Mouse (Mus musculus) megakaryocyte-erythroid progenitor cell, adult 5-6 weeks (primary cell): ENCODE measurements around the gene Sned1. TPM values are rescaled to one million over a fixed set of nuclear protein-coding genes. Genes with fewer than 3 reads are reported as not detected.

Source experiments
- ATAC-seq: replicated peaks from 2 replicates; pipeline ENCODE4 v1.8.0; 2016; ENCODE audit warnings: mild to moderate bottlenecking, inconsistent platforms; ENCODE audit not compliant: severe bottlenecking, poor library complexity, low FRiP score, low TSS enrichment
- total RNA-seq, 2 experiments: library from RNA; stranded (forward) in 1 of 2; stranded (reverse) in 1 of 2; fragments of 200-1000, 215-1000 nt in 1 of 2; fragments of >200 nt in 1 of 2; fragmentation: Nextera tagmentation in 1 of 2; gene quantifications; 2 replicates each; pipeline ENCODE4 v1.2.3; 2014 to 2017

Gene Sned1
- total RNA-seq, 2 experiments from 2014 or later = not detected

- no peak for ATAC-seq
Measured at GRCm38 (mm10) chr1:93227303-93227975, 8.2 kb upstream of the Sned1 start.

DNA sequence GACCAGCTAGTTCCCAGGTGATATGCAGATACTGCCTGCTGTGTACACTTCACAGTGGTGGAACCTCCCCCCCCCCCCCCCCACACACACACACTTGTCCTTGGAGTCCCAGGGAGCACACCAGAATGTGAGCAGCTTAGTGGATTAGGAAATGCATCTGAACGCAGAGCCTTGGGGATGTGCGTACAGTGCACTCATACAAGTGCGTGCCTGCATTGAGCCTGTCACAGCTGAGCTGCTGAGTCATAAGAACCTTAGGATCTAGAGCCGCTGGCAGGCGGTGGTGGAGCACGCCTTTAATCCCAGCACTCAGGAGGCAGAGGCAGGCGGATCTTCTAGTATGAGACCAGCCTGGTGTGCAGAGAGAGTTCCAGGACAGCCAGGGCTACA lies 7.7 kb upstream of the Sned1 start:
- no peak for ATAC-seq

- no peak for ATAC-seq
Measured at GRCm38 (mm10) chr1:93229221-93229620, 6.4 kb upstream of the Sned1 start.

DNA sequence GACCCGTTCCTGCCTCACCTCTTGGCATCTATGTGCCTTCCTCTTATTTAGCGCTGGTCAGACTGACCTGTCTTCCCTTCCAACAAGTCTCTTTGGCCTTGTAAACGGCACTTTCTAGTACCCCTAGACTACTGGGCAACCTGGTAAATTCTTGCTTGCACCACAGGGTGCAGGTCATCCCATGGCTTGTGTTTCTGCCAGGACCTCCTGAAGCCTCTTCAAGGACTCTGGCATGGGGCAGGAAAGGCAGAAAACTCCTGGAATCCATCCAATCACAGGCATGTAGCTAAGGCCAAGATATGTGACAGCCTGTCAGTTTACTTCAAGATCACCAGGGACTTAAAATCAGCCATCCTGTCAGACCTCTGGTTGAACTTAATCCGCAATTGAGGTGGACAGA lies 6.0 kb upstream of the Sned1 start:
- ATAC-seq = no peak

DNA sequence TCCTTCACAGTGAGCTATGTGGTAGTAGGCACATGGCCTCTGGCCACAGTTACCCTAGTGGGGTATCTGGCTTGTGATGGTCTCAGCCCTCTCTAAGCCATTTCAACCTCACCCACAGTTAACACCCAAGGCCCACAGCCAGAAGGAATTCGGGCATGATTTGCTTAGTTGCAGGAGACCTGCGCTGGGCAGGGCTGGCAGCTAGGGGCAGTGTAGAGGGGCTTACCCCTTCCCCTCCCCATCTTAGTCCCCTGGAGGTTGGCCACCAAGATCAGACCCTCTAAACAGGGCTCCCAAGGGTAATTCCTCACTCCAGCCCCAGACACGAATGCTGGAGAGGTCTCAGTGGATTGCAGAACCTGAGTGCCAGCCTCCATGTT lies 894 bp downstream of the Sned1 start:
- no peak for ATAC-seq

- no peak for ATAC-seq
Measured at GRCm38 (mm10) chr1:93237676-93238075, 2.0 kb downstream of the Sned1 start.

- ATAC-seq = no peak
Measured at GRCm38 (mm10) chr1:93238201-93238600, 2.6 kb downstream of the Sned1 start.

DNA sequence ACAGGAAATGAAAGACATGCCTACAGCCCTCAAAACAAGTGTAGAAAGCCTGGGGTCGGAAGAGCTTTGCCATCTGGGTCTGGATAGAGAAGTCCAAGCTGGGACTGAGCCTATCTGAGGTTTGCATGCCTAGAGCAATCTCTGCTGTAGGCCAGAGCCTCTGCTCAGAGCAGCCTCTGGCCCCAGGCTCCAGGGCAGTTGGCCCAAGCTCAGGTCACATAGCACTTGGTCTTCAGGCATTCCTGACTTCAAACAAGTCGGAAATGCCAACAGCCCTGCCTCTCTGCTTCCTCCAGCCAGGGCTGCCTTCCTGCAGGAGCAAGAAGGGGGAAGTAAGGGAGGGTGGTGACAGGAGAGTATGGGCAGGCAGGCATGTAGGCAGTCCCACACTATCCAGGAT lies 10.3 kb downstream of the Sned1 start:
- no peak for ATAC-seq

DNA sequence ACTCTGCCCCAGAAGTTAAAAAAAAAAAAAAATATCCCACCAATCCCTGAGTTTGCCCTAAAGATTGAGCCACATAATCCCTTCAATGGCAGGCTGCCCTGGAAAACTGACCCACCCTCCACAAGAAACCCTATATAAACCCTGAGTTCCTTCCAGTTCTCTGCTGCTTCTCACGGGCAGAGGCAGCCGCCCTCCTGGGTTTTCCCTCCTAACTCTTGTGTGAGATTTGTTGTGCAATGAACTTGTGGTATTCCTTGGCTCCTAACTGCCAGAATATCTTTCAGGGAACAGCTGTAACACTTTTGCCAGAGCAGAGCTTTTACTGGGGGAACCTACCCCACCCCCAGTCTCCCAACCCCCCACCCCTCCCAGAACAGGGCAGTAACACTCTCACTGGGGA lies 16.9 kb downstream of the Sned1 start:
- ATAC-seq = no peak

DNA sequence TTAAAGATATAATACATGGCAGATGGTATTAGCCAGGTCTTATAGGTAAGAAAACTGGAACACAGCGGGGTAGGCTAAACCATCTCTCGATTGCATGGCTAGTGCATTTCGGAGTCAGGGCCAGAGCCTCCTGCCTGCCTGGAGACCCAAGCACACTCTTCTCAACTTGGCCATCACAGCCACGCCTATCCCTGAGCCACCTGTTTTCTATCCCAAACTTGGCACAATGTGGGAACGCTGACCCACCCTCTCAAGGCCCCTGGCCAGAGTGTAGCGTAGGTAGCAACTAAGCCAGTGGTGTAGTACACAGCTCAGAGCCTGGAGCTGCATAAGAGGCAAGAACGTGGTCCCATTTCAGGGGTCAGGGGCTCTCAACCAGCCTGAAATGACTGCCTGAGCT lies 20.1 kb downstream of the Sned1 start:
- no peak for ATAC-seq

GRCm38 (mm10) chr1:93257560-93257959 lies 21.9 kb downstream of the Sned1 start:
- ATAC-seq = no peak

DNA sequence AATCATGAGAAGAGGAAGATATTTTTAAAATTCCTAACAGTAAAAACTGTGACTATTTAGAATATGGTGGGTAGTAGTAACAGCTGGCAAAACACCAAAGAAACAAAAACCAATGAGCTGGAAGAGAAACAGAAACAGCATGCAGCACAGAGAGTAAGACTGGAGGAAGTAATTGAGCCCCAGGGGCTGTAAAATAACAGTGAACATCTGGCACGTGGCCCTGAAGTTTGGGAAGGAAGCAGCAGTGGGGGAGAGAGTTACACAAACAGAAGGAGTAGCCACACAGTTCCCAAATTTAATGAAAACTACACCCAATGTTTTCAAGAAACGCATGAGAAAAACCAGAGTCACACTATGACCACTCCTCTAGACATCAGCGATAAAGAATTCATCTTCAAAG lies 31.6 kb downstream of the Sned1 start:
- no peak for ATAC-seq

- no peak for ATAC-seq
Measured at GRCm38 (mm10) chr1:93268246-93268645, 32.6 kb downstream of the Sned1 start.

GRCm38 (mm10) chr1:93270516-93271240 lies 35.0 kb downstream of the Sned1 start:
- ATAC-seq = no peak

DNA sequence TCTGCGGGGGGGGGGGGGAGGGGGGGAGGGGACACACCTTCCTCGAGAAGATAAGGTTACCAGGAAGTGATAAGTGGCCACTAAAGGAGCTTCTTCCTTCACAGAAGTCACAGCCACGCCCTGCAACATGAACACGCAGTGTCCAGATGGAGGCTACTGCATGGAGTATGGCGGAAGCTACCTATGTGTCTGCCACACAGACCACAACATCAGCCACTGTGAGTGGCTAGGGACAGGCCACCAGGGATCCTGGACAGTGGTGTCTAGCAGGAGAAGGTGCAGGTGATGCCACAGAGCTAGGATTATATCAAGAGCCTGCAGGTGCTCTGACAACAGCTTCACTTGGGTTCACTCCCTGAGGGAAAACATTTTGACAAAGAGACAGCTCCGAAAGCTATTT lies 36.1 kb downstream of the Sned1 start:
- no peak for ATAC-seq

- peak; percentile 81 for ATAC-seq
Measured at GRCm38 (mm10) chr1:93272409-93272821, 36.8 kb downstream of the Sned1 start.

GRCm38 (mm10) chr1:93275561-93275960 lies 39.9 kb downstream of the Sned1 start:
- no peak for ATAC-seq

- no peak for ATAC-seq
Measured at GRCm38 (mm10) chr1:93277041-93277440, 41.4 kb downstream of the Sned1 start.

GRCm38 (mm10) chr1:93289678-93290214 lies 54.1 kb downstream of the Sned1 start:
- peak; percentile 37; the same call in 1 of the 2 replicates for ATAC-seq

- no peak for ATAC-seq
Measured at GRCm38 (mm10) chr1:93290956-93291355, 55.3 kb downstream of the Sned1 start.

DNA sequence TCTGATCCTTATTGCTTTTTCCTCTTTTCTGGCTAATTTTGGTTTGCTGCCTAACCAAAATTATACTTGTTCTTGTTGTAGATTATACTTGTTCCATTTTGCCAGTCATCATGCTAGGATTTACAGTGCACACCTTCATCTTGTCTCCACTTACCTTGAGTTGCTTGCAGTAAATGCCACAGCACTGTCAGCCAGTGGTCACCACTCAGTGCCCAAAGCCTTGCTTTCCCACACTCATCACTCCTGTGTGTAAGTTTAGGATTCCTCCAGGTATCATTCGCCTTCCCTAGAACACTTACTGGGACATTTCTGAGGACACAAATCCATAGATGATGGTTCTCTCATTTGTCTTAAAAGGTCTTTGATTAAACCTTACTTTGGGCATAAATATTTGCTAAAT lies 56.0 kb downstream of the Sned1 start:
- no peak for ATAC-seq
